Mouse (Mus musculus): ENCODE data around the gene Spock1.

GRCm38 (mm10) chr13:57750831-57751230 lies 157.3 kb downstream of the Spock1 start:
- TF ChIP-seq POLR2A (IDR thresholded peaks at IDR 0.05; ENCODE audit: low read depth, low read length) (no peak), CTCF (conservative IDR thresholded peaks at IDR 0.05 in 1 of 2, IDR thresholded peaks at IDR 0.05 in 1 of 2; ENCODE audit: low read depth in 2 of 2, low read length in 2 of 2) (no peak), JUND (conservative IDR thresholded peaks at IDR 0.05; ENCODE audit: low read depth, low read length) (no peak), NELFE (IDR thresholded peaks at IDR 0.05; ENCODE audit: low read depth, low read length) (no peak)
